Mouse (Mus musculus) intestine, postnatal 0 days (tissue): ENCODE data around the gene Rac2. TPM values are rescaled to one million over a fixed set of nuclear protein-coding genes. Genes with fewer than 3 reads are reported as not detected.

ENCODE experiments used
- ATAC-seq: fragments of 200-750 bp; cut with Nextera tagmentation; 2 replicates; pipeline ENCODE4 v1.8.0; 2017; ENCODE audit warnings: mild to moderate bottlenecking, moderate TSS enrichment, moderate library complexity
- H3K27ac ChIP-seq: fragments of 300-500 bp; sonication (generic); 2 replicates; pipeline ENCODE4 v1.5.1; 2014; ENCODE audit warnings: mild to moderate bottlenecking, low read depth, low read length, moderate library complexity
- H3K27me3 ChIP-seq: fragments of 300-500 bp; sonication (generic); replicated peaks from 2 replicates; pipeline ENCODE4 v1.6.1; 2014; ENCODE audit warnings: low read length, mixed read lengths; ENCODE audit not compliant: control insufficient read depth, insufficient read depth
- H3K36me3 ChIP-seq: fragments of 300-500 bp; sonication (generic); 2 replicates; pipeline ENCODE4 v1.6.1; 2014; ENCODE audit warnings: mild to moderate bottlenecking, moderate library complexity; ENCODE audit not compliant: control insufficient read depth, insufficient read depth
- H3K4me1 ChIP-seq: fragments of 300-500 bp; sonication (generic); replicated peaks from 2 replicates; pipeline ENCODE4 v1.6.1; 2014; ENCODE audit warnings: antibody characterized with exemption, low read length, mixed read lengths; ENCODE audit not compliant: control insufficient read depth, insufficient read depth
- H3K4me2 ChIP-seq: fragments of 300-500 bp; sonication (generic); replicated peaks from 2 replicates; pipeline ENCODE4 v1.6.1; 2014; ENCODE audit warnings: low read depth, mild to moderate bottlenecking, moderate library complexity
- H3K4me3 ChIP-seq: fragments of 300-500 bp; sonication (generic); 2 replicates; pipeline ENCODE4 v1.5.1; 2014; ENCODE audit warnings: low read depth, low read length
- H3K9ac ChIP-seq: fragments of 300-500 bp; sonication (generic); 2 replicates; pipeline ENCODE4 v1.6.1; 2014; ENCODE audit warnings: mild to moderate bottlenecking, low read depth, low read length
- H3K9me3 ChIP-seq: fragments of 300-500 bp; sonication (generic); 2 replicates; pipeline ENCODE4 v1.6.1; 2016; ENCODE audit warnings: mixed run types; ENCODE audit not compliant: control insufficient read depth
- CTCF ChIP-seq: sonication (generic); IDR thresholded peaks from 2 replicates; pipeline ENCODE4 v1.5.1; 2016; ENCODE audit warnings: low read depth, mild to moderate bottlenecking, control low read depth, antibody characterized with exemption, moderate library complexity
- WGBS: fragments of 180-500 bp; shearing (Covaris S2); extraction: QIAGEN DNeasy Blood & Tissue Kit; methylation state at CpG from one replicate; pipeline ENCODE4 v1.1.7; 2014; 5-methylcytosine and 5-hydroxymethylcytosine counted together
- polyA plus RNA-seq: library from polyadenylated mRNA; unstranded; fragments of >200 nt; fragmentation: Nextera tagmentation; extraction: Ambion mirVana; gene quantifications from 2 replicates; pipeline ENCODE4 v1.2.1, GENCODE M21; 2015

Rac2 gene
- polyA plus RNA-seq, 1 experiment from 2014 or later, result 9.9 TPM

- no peak overlapping the region for H3K9ac ChIP-seq
- no peaks in the 10 kb centered on the region for H3K27me3 ChIP-seq
- H3K4me2 ChIP-seq, result no peak overlapping the region
- H3K9me3 ChIP-seq, result no peaks in the 10 kb centered on the region
- no peak for ATAC-seq
- WGBS, result 73% methylated on average over 6 of the region's 6 CpGs
- no peaks in the 10 kb centered on the region for H3K4me1 ChIP-seq
- TF ChIP-seq CTCF, result no peak
- no peaks in the 10 kb centered on the region; the same call in 1 of the 2 replicates for H3K36me3 ChIP-seq
- H3K27ac ChIP-seq, result no peak overlapping the region
- no peak overlapping the region for H3K4me3 ChIP-seq
These were observed 50.7 kb downstream of the Rac2 start for GRCm38 (mm10) chr15:78521892-78522291.

GRCm38 (mm10) chr15:78521331-78521730 lies 51.3 kb downstream of the Rac2 start:
- Histone ChIP-seq H3K4me1 (no peaks in the 10 kb centered on the region), H3K9me3 (no peaks in the 10 kb centered on the region), H3K4me3 (no peak overlapping the region), H3K4me2 (no peak overlapping the region), H3K36me3 (no peaks in the 10 kb centered on the region; the same call in 1 of the 2 replicates), H3K27me3 (no peaks in the 10 kb centered on the region), H3K9ac (no peak overlapping the region), H3K27ac (no peak overlapping the region)
- 69% methylated on average over 8 of the region's 8 CpGs for WGBS
- no peak for ATAC-seq
- no peak for TF ChIP-seq CTCF

- Histone ChIP-seq H3K4me1 (no peaks in the 10 kb centered on the region), H3K4me2 (no peak overlapping the region), H3K27me3 (no peaks in the 10 kb centered on the region), H3K36me3 (no peaks in the 10 kb centered on the region), H3K4me3 (no peak overlapping the region), H3K27ac (no peak overlapping the region), H3K9ac (no peak overlapping the region), H3K9me3 (no peaks in the 10 kb centered on the region)
- 62% methylated on average over 13 of the region's 13 CpGs for WGBS
- ATAC-seq, result no peak
- no peak for TF ChIP-seq CTCF
These were observed 52.4 kb downstream of the Rac2 start for GRCm38 (mm10) chr15:78520112-78520715.

- H3K27ac ChIP-seq, result no peak overlapping the region
- no peaks in the 10 kb centered on the region for H3K27me3 ChIP-seq
- H3K36me3 ChIP-seq, result no peaks in the 10 kb centered on the region
- no peak overlapping the region for H3K4me2 ChIP-seq
- 65% methylated on average over 7 of the region's 7 CpGs for WGBS
- TF ChIP-seq CTCF, result no peak
- H3K4me3 ChIP-seq, result no peak overlapping the region
- ATAC-seq, result no peak
- H3K9me3 ChIP-seq, result no peaks in the 10 kb centered on the region
- H3K9ac ChIP-seq, result no peak overlapping the region
- H3K4me1 ChIP-seq, result no peaks in the 10 kb centered on the region
These were observed 54.4 kb downstream of the Rac2 start for GRCm38 (mm10) chr15:78518221-78518620.

- no peak for ATAC-seq
- 81% methylated on average over 6 of the region's 6 CpGs for WGBS
- H3K27me3 ChIP-seq, result no peaks in the 10 kb centered on the region
- H3K27ac ChIP-seq, result no peak overlapping the region
- no peaks in the 10 kb centered on the region for H3K4me1 ChIP-seq
- no peak for TF ChIP-seq CTCF
- no peaks in the 10 kb centered on the region for H3K9me3 ChIP-seq
- H3K36me3 ChIP-seq, result no peaks in the 10 kb centered on the region
- no peak overlapping the region for H3K4me3 ChIP-seq
- no peak overlapping the region for H3K9ac ChIP-seq
- no peak overlapping the region for H3K4me2 ChIP-seq
These were observed 56.8 kb downstream of the Rac2 start for GRCm38 (mm10) chr15:78515759-78516158.

- Histone ChIP-seq H3K9me3 (no peaks in the 10 kb centered on the region), H3K27me3 (no peaks in the 10 kb centered on the region), H3K36me3 (no peaks in the 10 kb centered on the region), H3K9ac (no peak overlapping the region), H3K27ac (0 out of 2 replicates have a peak overlapping the region, but pooled peaks have one; percentile 46), H3K4me2 (no peak overlapping the region), H3K4me3 (no peak overlapping the region), H3K4me1 (no peaks in the 10 kb centered on the region)
- peak; percentile 59 for ATAC-seq
- WGBS, result 24% methylated on average over 7 of the region's 7 CpGs
- peak; percentile 94 for TF ChIP-seq CTCF
These were observed 58.0 kb downstream of the Rac2 start for GRCm38 (mm10) chr15:78514393-78515146.
